Mouse (Mus musculus) adrenal gland, postnatal 10 days (tissue): ENCODE results near the gene Trim71. TPM values are rescaled to one million over a fixed set of nuclear protein-coding genes. Genes with fewer than 3 reads are reported as not detected.
A peak's percentile ranks its signal among the peaks of the same experiment; 100 is the strongest.

Experiments
- DNase-seq: peaks from one replicate; pipeline ENCODE4 v3.0.0; 2021; ENCODE audit warnings: mixed read lengths
- total RNA-seq, 2 experiments: library from RNA; stranded (reverse); gene quantifications; 2 replicates each; pipeline ENCODE4 v1.2.3; 2021

Gene Trim71
- total RNA-seq, 2 experiments from 2014 or later: 0.09 TPM; not detected in 1

GRCm38 (mm10) chr9:114557086-114557485, 7.1 kb downstream of the Trim71 start:
- no peak for DNase-seq

- DNase-seq: no peak
Observed at GRCm38 (mm10) chr9:114556276-114556855, 7.8 kb downstream of the Trim71 start.

GRCm38 (mm10) chr9:114554355-114554979, 9.7 kb downstream of the Trim71 start:
- DNase-seq: peak; percentile 14

- DNase-seq: no peak
Observed at GRCm38 (mm10) chr9:114553828-114554227, 10.3 kb downstream of the Trim71 start.

- DNase-seq: no peak
Observed at GRCm38 (mm10) chr9:114550033-114550432, 14.1 kb downstream of the Trim71 start.

- no peak for DNase-seq
Observed at GRCm38 (mm10) chr9:114549117-114549516, 15.1 kb downstream of the Trim71 start.

GRCm38 (mm10) chr9:114548496-114548895, 15.7 kb downstream of the Trim71 start:
- DNase-seq: no peak

- DNase-seq: no peak
Observed at GRCm38 (mm10) chr9:114547643-114548077, 16.5 kb downstream of the Trim71 start.

- DNase-seq: no peak
Observed at GRCm38 (mm10) chr9:114546765-114547164, 17.4 kb downstream of the Trim71 start.

GRCm38 (mm10) chr9:114544754-114545393, 19.3 kb downstream of the Trim71 start:
- DNase-seq: peak; percentile 50

GRCm38 (mm10) chr9:114543882-114544753, 20.1 kb downstream of the Trim71 start:
- DNase-seq: no peak

GRCm38 (mm10) chr9:114541279-114541741, 22.9 kb downstream of the Trim71 start:
- DNase-seq: no peak

GRCm38 (mm10) chr9:114538996-114539563, 25.1 kb downstream of the Trim71 start:
- no peak for DNase-seq

- DNase-seq: no peak
Observed at GRCm38 (mm10) chr9:114536628-114537027, 27.5 kb downstream of the Trim71 start.

GRCm38 (mm10) chr9:114534747-114535517, 29.2 kb downstream of the Trim71 start:
- DNase-seq: no peak

GRCm38 (mm10) chr9:114533848-114534247, 30.3 kb downstream of the Trim71 start:
- no peak for DNase-seq

GRCm38 (mm10) chr9:114531276-114531675, 32.9 kb downstream of the Trim71 start:
- DNase-seq: no peak

- DNase-seq: peak; percentile 56
Observed at GRCm38 (mm10) chr9:114528680-114529048, 35.5 kb downstream of the Trim71 start.

GRCm38 (mm10) chr9:114527992-114528679, 36.0 kb downstream of the Trim71 start:
- peak; percentile 16 for DNase-seq

- peak; percentile 66 for DNase-seq
Observed at GRCm38 (mm10) chr9:114527085-114527484, 37.1 kb downstream of the Trim71 start.

- DNase-seq: no peak
Observed at GRCm38 (mm10) chr9:114526581-114526980, 37.6 kb downstream of the Trim71 start.
